Mouse (Mus musculus) intestine, embryonic 14.5 days (tissue): Measurements from ENCODE around the gene Klrc2. TPM values are rescaled to one million over a fixed set of nuclear protein-coding genes. Genes with fewer than 3 reads are reported as not detected.

ENCODE experiments used
- ATAC-seq: fragments of 200-750 bp; cut with Nextera tagmentation; replicated peaks from 2 replicates; pipeline ENCODE4 v1.8.0; 2017; ENCODE audit warnings: low read depth, moderate number of reproducible peaks, moderate TSS enrichment, moderate library complexity; ENCODE audit not compliant: low FRiP score, low TSS enrichment
- DNase-seq: peaks from one replicate; pipeline ENCODE4 v3.0.0-alpha.2; 2018; ENCODE audit warnings: low spot score
- H3K27ac ChIP-seq: fragments of 300-500 bp; sonication (generic); 2 replicates; pipeline ENCODE4 v1.5.1; 2014; ENCODE audit warnings: low read depth, mild to moderate bottlenecking, control low read depth
- H3K27me3 ChIP-seq: fragments of 300-500 bp; sonication (generic); replicated peaks from 2 replicates; pipeline ENCODE4 v1.6.1; 2014; ENCODE audit warnings: low read length, control low read depth; ENCODE audit not compliant: control insufficient read depth, insufficient read depth
- H3K36me3 ChIP-seq: fragments of 300-500 bp; sonication (generic); 2 replicates; pipeline ENCODE4 v1.6.1; 2014; ENCODE audit warnings: low read length, control low read depth; ENCODE audit not compliant: control insufficient read depth, insufficient read depth
- H3K4me1 ChIP-seq: fragments of 300-500 bp; sonication (generic); replicated peaks from 2 replicates; pipeline ENCODE4 v1.6.1; 2014; ENCODE audit warnings: low read length, control low read depth, mixed read lengths; ENCODE audit not compliant: control insufficient read depth, insufficient read depth
- H3K4me2 ChIP-seq: fragments of 300-500 bp; sonication (generic); 2 replicates; pipeline ENCODE4 v1.6.1; 2014; ENCODE audit warnings: low read length
- H3K4me3 ChIP-seq: fragments of 300-500 bp; sonication (generic); 2 replicates; pipeline ENCODE4 v1.5.1; 2014; ENCODE audit warnings: low read depth, low read length, control low read depth, mixed read lengths
- H3K9ac ChIP-seq: fragments of 300-500 bp; sonication (generic); 2 replicates; pipeline ENCODE4 v1.6.1; 2014; ENCODE audit warnings: mild to moderate bottlenecking, low read length
- H3K9me3 ChIP-seq: fragments of 300-500 bp; sonication (generic); 2 replicates; pipeline ENCODE4 v1.6.1; 2016; ENCODE audit warnings: low read length, control low read depth; ENCODE audit not compliant: control insufficient read depth
- microRNA-seq: library from miRNA; unstranded; fragments of <30 nt; microRNA quantifications from one replicate; pipeline ENCODE4, GENCODE M21; 2016
- polyA plus RNA-seq: library from polyadenylated mRNA; unstranded; fragments of >200 nt; fragmentation: Nextera tagmentation; extraction: Ambion mirVana; gene quantifications from 2 replicates; pipeline ENCODE4 v1.2.1, GENCODE M21; 2014

The Klrc2 gene
- polyA plus RNA-seq, 1 experiment from 2014 or later: not detected

GRCm38 (mm10) chr6:129608372-129608771 lies 52.1 kb downstream of the Klrc2 start:
- no peak for ATAC-seq
- no peaks in the 10 kb centered on the region for H3K27me3 ChIP-seq
- no peak for DNase-seq
- no peak overlapping the region for H3K4me3 ChIP-seq
- H3K36me3 ChIP-seq: no peaks in the 10 kb centered on the region
- H3K27ac ChIP-seq: no peak overlapping the region
- no peak overlapping the region for H3K4me2 ChIP-seq
- H3K4me1 ChIP-seq: no peaks in the 10 kb centered on the region
- no peak overlapping the region for H3K9ac ChIP-seq
- H3K9me3 ChIP-seq: no peaks in the 10 kb centered on the region

Small RNA genes within 50 kb of the gene (microRNA-seq; reads per million reads assigned to microRNA genes)
- not detected for gene Mir680-1

Other genes starting within 250 kb of the Klrc2 start
- gene Clec1a, start 208.7 kb downstream of the Klrc2 start, polyA plus RNA-seq: 3.4 and 4.5 TPM in 2 replicates
- gene Olr1, start 153.5 kb downstream of the Klrc2 start, polyA plus RNA-seq: 0.16 TPM in 1 of 2 replicates, not detected in the other
- gene Tmem52b, start 148.1 kb downstream of the Klrc2 start, polyA plus RNA-seq: 0.23 TPM in 2 replicates
- 15.8 and 16.5 TPM in 2 replicates for gene Gabarapl1, start 127.5 kb downstream of the Klrc2 start, polyA plus RNA-seq
- gene Klre1, start 82.8 kb downstream of the Klrc2 start, polyA plus RNA-seq: not detected in 2 replicates
- gene Klrd1, start 68.9 kb downstream of the Klrc2 start, polyA plus RNA-seq: 0.69 and 0.97 TPM in 2 replicates
- 0.19 and 0.43 TPM in 2 replicates for gene Klrk1, start 36.8 kb downstream of the Klrc2 start, polyA plus RNA-seq
- not detected in 2 replicates for gene Klrc3, start 17.4 kb downstream of the Klrc2 start, polyA plus RNA-seq
- gene Klrc1, start 18.3 kb upstream of the Klrc2 start, polyA plus RNA-seq: not detected in 2 replicates
- gene Klri1, start 56.4 kb upstream of the Klrc2 start, polyA plus RNA-seq: not detected in 2 replicates
- gene Klri2, start 79.8 kb upstream of the Klrc2 start, polyA plus RNA-seq: 0.04 TPM in 1 of 2 replicates, not detected in the other
- gene Gm156, start 123.6 kb upstream of the Klrc2 start, polyA plus RNA-seq: not detected in 2 replicates
- gene Gm17631, start 202.0 kb upstream of the Klrc2 start, polyA plus RNA-seq: not detected in 2 replicates
- not detected in 2 replicates for gene Klra17, start 216.0 kb upstream of the Klrc2 start, polyA plus RNA-seq